Comparison of ENCODE assay signal across 10 mouse cellular contexts in genomic region chr9:74868336-74868950, GRCm38 (mm10). TPM values are rescaled to one million over a fixed set of nuclear protein-coding genes. Genes with fewer than 3 reads are reported as not detected.
DNase-seq lines count a peak whose midpoint lies in the region; ATAC-seq and TF ChIP-seq lines count a peak whose summit lies in the region.
"Had no signal": no experiment of that assay in that cellular context is flagged by ENCODE, and none has a peak within 500 bp of the region (broad histone marks: within the 10 kb centered on the region; RNA-seq: fewer than 3 reads in every experiment).

No protein-coding gene starts in this region.

- H3K9me3 ChIP-seq in lung, embryonic 14.5 days (ENCODE audit: low read depth, low read length), result no peaks in the 10 kb centered on the region
- no peaks in the 10 kb centered on the region for H3K9me3 ChIP-seq in lung, postnatal 0 days (ENCODE audit: low read length)
- H3K9me3 ChIP-seq in liver, embryonic 11.5 days (ENCODE audit: control insufficient read depth, low read length), result no peaks in the 10 kb centered on the region
- no peaks in the 10 kb centered on the region for H3K9me3 ChIP-seq in stomach, embryonic 15.5 days
- H3K9me3 ChIP-seq: embryonic facial prominence, embryonic 15.5 days had no signal

- intact Hi-C loops in left cerebral cortex, postnatal 4 days (cut with DNase I), result loop anchor here (10.0 kb wide), 2 partner anchors 334 to 584 kb away; no protein-coding TSS in a partner anchor

- H3K4me1 ChIP-seq in lung, embryonic 14.5 days (ENCODE audit: insufficient read depth), result no peaks in the 10 kb centered on the region
- no peaks in the 10 kb centered on the region for H3K4me1 ChIP-seq in lung, postnatal 0 days (ENCODE audit: insufficient read depth, low read depth, low read length)
- H3K4me1 ChIP-seq in liver, embryonic 11.5 days (replicated peaks; ENCODE audit: control insufficient read depth, insufficient read depth, low read length), result no peaks in the 10 kb centered on the region
- H3K4me1 ChIP-seq in stomach, embryonic 15.5 days, result peaks cover 11% of the 10 kb centered on the region; the same call in 1 of the 2 replicates

- peaks cover 61% of the 10 kb centered on the region for H3K27me3 ChIP-seq in lung, embryonic 14.5 days (ENCODE audit: insufficient read depth, low read length)
- peaks cover 56% of the 10 kb centered on the region for H3K27me3 ChIP-seq in lung, postnatal 0 days (replicated peaks; ENCODE audit: insufficient read depth, low read length)
- peaks cover 64% of the 10 kb centered on the region for H3K27me3 ChIP-seq in liver, embryonic 11.5 days (replicated peaks; ENCODE audit: control insufficient read depth, insufficient read depth, low read length)
- peaks cover 54% of the 10 kb centered on the region for H3K27me3 ChIP-seq in stomach, embryonic 15.5 days (replicated peaks)

- no peak overlapping the region for H3K9ac ChIP-seq in lung, embryonic 14.5 days
- H3K9ac ChIP-seq in lung, postnatal 0 days (replicated peaks; ENCODE audit: low read depth), result no peak overlapping the region
- no peak overlapping the region for H3K9ac ChIP-seq in liver, embryonic 11.5 days (ENCODE audit: low read depth, low read length)
- no peak overlapping the region for H3K9ac ChIP-seq in stomach, embryonic 15.5 days
- H3K9ac ChIP-seq: embryonic facial prominence, embryonic 15.5 days had no signal

- H3K27ac ChIP-seq in lung, embryonic 14.5 days (ENCODE audit: low read depth), result no peak overlapping the region
- no peak overlapping the region for H3K27ac ChIP-seq in lung, postnatal 0 days (ENCODE audit: low read length)
- H3K27ac ChIP-seq in liver, embryonic 11.5 days (ENCODE audit: low read depth, low read length), result no peak overlapping the region
- H3K27ac ChIP-seq in stomach, embryonic 15.5 days, result no peak overlapping the region
- H3K27ac ChIP-seq: embryonic facial prominence, embryonic 15.5 days had no signal

- no peak for TF ChIP-seq EP300 in lung, postnatal 0 days (IDR thresholded peaks at IDR 0.05)

- no peak overlapping the region for H3K4me3 ChIP-seq in lung, embryonic 14.5 days (ENCODE audit: low read depth, low read length)
- no peak overlapping the region for H3K4me3 ChIP-seq in lung, postnatal 0 days (ENCODE audit: low read depth, low read length)
- H3K4me3 ChIP-seq in liver, embryonic 11.5 days (ENCODE audit: low read depth, low read length), result no peak overlapping the region
- H3K4me3 ChIP-seq in stomach, embryonic 15.5 days (replicated peaks), result no peak overlapping the region; the same call in 1 of the 2 replicates
- H3K4me3 ChIP-seq: embryonic facial prominence, embryonic 15.5 days had no signal

- no peak for ATAC-seq in lung, embryonic 14.5 days (ENCODE audit: insufficient read depth)
- no peak for ATAC-seq in lung, postnatal 0 days
- no peak for ATAC-seq in liver, embryonic 11.5 days (replicated peaks; ENCODE audit: low FRiP score)
- no peak for ATAC-seq in stomach, embryonic 15.5 days (ENCODE audit: insufficient read depth, low FRiP score, low read depth)

- no peak for TF ChIP-seq CTCF in lung, embryonic 14.5 days (IDR thresholded peaks at IDR 0.05; ENCODE audit: low read depth)
- TF ChIP-seq CTCF in lung, postnatal 0 days (IDR thresholded peaks at IDR 0.05), result no peak

- peak; percentile 84 for DNase-seq in lung, embryonic 14.5 days
- DNase-seq in lung, postnatal 0 days (ENCODE audit: low spot score), result no peak
- peak; percentile 79 for DNase-seq in embryo, embryonic 9.5 days (ENCODE audit: extremely low spot score)
- DNase-seq in liver, embryonic 11.5 days (ENCODE audit: low spot score), result peak; percentile 57
- DNase-seq in layer of hippocampus, postnatal 36 days, result no peak
- no peak for DNase-seq in cerebellum, postnatal 36 days
- no peak for DNase-seq in left cerebral cortex, postnatal 4 days

- no peaks in the 10 kb centered on the region for H3K36me3 ChIP-seq in lung, embryonic 14.5 days (ENCODE audit: insufficient read depth)
- H3K36me3 ChIP-seq in lung, postnatal 0 days (ENCODE audit: insufficient read depth, low read length), result no peaks in the 10 kb centered on the region
- H3K36me3 ChIP-seq in liver, embryonic 11.5 days (ENCODE audit: control insufficient read depth, insufficient read depth, low read length), result no peaks in the 10 kb centered on the region
- H3K36me3 ChIP-seq in stomach, embryonic 15.5 days, result no peaks in the 10 kb centered on the region
- H3K36me3 ChIP-seq: embryonic facial prominence, embryonic 15.5 days had no signal

- H3K4me2 ChIP-seq in lung, embryonic 14.5 days, result no peak overlapping the region
- no peak overlapping the region for H3K4me2 ChIP-seq in lung, postnatal 0 days (replicated peaks; ENCODE audit: low read depth, low read length)
- H3K4me2 ChIP-seq in liver, embryonic 11.5 days, result no peak overlapping the region
- H3K4me2 ChIP-seq in stomach, embryonic 15.5 days, result peak overlapping the region; percentile 42
- H3K4me2 ChIP-seq: embryonic facial prominence, embryonic 15.5 days had no signal

- WGBS in lung, embryonic 14.5 days, result 10% methylated on average over 22 of the region's 22 CpGs
- WGBS in lung, postnatal 0 days, result 11% methylated on average over 22 of the region's 22 CpGs
- 10% methylated on average over 22 of the region's 22 CpGs for WGBS in liver, embryonic 11.5 days
- 9% methylated on average over 22 of the region's 22 CpGs for WGBS in stomach, embryonic 15.5 days

RNA-seq across cellular contexts. Expression of gene Onecut1, which starts 6.7 kb away (rescaled TPM):
- polyA plus RNA-seq in lung, embryonic 14.5 days (2014; fragmentation: Nextera tagmentation; extraction: Ambion mirVana), result not detected in 2 replicates
- polyA plus RNA-seq in lung, postnatal 0 days (2015; fragmentation: Nextera tagmentation; extraction: Ambion mirVana), result not detected in 2 replicates
- polyA plus RNA-seq in liver, embryonic 11.5 days (2014; fragmentation: Nextera tagmentation; extraction: Ambion mirVana), result 3.4 and 4.1 TPM in 2 replicates
- polyA plus RNA-seq in stomach, embryonic 15.5 days (2015; fragmentation: Nextera tagmentation; extraction: Ambion mirVana), result 3.9 and 4.7 TPM in 2 replicates
- 1 to 10 TPM in 1 of 2 experiments, under 1 TPM in 1; 0.35 to 1.1 TPM for total RNA-seq in layer of hippocampus, postnatal 36 days (2021)
- total RNA-seq in left cerebral cortex, postnatal 4 days (2021), result under 1 TPM in 1 of 2 experiments, not detected in 1; 0.16 TPM
- polyA plus RNA-seq: heart, embryonic 16.5 days had no signal

Comparison
In these comparisons a context has a peak if more than half of its experiments do, and no peak if none do; other contexts are left out.
1. DNase-seq: peak in lung, embryonic 14.5 days (single experiment), embryo, embryonic 9.5 days (single experiment) and liver, embryonic 11.5 days (single experiment); none in lung, postnatal 0 days (single experiment), layer of hippocampus, postnatal 36 days (0 of 2), cerebellum, postnatal 36 days (0 of 2) and left cerebral cortex, postnatal 4 days (single experiment).